Mouse (Mus musculus): Measurements from ENCODE around the gene Strn3.

Strn3 gene

DNA sequence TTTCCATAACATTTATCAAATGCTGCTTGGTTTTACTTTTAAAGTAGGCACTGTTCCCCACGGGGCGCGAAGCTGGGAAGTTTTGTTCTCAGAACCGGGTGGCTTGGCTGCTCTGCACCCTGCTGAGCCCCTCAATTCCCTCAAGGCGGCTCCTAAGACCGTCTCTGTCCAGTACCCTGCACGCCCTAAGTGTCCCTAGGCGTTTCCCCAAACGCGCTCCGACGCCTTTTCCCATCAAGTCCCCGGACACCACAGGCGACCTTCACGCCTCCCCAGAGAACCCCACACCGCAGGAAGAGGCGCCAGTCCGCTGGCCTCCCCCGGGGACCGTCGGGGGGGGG is 98.8 kb downstream of the Strn3 start:
- WGBS: 1% methylated on average over 21 of the region's 21 CpGs

DNA sequence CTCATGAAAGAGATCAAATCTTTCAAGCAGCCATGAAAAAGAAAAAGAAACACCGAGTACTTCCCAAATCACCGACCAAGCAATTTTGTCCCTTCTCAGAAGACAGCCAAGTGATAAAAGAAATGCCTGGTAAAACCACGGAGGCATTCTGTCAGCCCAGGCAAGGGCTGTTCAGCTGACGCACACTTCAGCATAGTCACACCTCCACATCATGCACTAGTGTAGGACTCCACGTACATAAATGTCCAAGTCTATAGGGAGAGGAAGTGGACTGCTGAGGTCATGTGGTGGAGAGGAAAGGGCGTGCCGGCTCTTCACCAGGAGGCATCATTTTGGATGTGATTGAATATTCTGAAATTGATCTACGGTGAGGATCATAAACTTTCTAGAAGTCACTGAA is 99.8 kb downstream of the Strn3 start:
- WGBS: 53% methylated on average over 8 of the region's 8 CpGs

DNA sequence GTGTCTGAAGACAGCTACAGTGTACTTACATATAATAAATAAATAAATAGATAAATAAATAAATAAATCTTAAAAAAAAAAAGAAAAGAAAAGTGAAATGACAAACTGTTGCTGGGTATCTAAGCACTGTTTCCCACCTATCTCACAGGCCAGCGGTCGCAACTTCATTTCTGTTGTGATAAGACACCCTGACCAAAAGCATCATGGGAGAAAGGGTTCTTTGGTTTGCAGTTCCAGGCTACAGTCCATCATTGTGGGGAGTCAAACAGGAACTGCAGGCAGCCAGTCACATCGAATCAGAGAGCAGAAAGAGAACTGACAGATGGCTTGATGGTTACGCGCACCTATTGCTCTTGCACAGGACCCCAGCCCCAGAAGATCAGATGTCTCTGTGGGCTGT is 102.4 kb downstream of the Strn3 start:
- 92% methylated on average over 5 of the region's 5 CpGs for WGBS

DNA sequence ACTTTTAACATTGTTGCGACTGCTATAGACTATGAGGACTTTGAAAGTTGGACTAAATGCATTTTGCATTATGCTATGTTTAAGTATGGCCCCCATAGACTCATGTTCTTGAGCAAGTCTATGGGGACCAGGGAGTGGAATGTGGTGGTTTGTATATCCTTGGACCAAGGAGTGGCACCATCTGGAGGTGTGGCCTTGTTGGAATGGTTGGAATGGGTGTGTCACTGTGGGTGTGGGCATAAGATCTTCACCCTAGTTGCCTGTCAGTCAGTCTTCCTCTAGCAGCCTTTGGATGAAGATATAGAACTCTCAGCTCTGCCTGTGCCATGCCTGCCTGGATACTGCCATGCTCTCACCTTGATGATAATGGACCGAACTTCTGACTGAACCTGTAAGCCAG is 113.9 kb downstream of the Strn3 start:
- WGBS: 94% methylated on average over 2 of the region's 2 CpGs

DNA sequence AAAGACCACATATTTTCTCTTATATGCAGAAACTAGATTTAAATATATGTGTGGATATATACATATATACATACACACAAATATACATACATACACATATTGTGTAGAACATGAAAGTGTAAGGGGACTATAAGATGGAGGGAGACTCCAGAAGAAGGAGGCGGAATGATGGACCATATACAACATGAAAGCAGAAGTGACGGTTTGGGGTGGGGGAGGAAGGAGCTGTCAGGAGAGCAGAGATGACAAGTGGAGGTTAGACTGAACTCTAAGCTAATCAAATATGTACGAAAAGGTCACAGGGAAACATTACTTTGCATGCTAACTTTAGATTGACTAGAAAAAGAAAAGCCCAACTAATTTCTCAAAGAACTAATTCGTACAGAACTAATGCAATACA is 119.0 kb downstream of the Strn3 start:
- WGBS: 88% methylated on average over 4 of the region's 4 CpGs

DNA sequence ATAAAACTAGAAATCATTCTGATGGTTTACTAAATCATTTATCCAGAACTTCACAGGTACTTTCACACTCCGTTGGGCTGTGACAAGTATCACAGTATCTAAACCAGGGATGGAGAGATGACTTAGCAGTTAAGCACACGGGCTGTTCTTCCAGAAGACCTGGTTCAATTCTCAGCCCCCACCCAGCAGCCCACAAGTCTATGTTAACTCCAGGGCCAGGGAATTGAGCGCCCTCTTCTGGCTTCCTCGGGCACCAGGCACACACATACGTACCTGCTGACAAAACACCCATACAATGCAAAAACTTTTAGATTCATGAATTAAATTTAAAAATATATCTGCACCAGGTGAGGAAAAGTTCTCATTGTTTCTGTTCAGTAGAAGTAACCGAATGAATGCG is 121.8 kb downstream of the Strn3 start:
- 65% methylated on average over 7 of the region's 7 CpGs for WGBS

DNA sequence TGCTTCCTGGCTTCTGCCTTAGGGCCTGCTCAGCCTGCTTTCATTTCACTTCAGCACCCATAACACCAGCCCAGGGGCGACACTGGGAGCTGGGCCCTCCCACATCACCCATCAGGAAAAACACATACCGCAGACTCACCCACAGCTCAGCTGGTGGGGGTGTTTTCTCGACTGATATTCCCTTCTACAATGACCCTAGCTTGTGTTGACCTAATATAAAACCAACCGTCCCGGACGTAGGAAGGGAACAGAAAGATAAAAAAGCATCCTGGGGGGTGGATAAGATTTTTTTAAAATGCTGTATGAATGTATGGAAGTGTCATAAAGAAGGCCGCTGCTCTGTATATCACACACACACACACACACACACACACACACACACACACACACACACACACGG is 122.2 kb downstream of the Strn3 start:
- 85% methylated on average over 8 of the region's 8 CpGs for WGBS

DNA sequence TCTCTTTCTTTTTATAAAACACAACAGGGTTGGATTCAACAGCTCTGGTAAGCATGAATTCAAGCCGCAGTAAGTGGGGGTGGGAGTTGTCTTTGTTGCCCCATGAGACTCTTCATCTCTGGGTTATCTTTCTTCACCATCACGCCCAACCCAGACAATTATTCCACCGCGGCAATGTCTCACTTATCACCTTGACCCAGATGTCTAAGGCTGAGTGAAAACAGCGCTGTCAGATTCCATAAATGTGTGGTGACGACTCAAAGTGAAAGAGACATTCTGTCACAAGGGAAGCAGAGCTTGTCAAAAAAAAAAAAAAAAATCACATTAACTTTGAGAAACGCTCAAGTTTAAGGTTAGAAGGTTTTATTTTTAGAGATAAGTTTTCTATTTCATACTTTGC is 124.5 kb downstream of the Strn3 start:
- WGBS: 77% methylated on average over 7 of the region's 7 CpGs

DNA sequence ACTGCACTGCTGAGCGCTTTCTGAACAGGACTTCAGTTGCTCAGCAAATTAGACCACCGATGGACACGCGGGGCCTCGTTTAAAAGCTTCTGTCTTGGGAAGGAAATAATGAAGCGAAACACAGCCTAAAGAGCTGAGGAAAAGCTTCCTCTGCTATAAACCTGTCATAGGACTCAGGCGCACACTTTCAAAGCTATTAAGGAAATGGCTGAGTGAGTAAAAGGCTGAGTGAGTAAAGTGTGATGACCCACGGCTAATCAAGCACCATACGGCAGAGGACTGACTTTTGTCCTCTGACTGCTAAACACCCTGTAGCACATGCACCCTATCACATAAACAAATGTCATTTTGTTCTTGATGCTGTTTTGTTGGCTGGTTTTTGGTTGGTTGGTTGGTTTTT is 130.3 kb downstream of the Strn3 start:
- WGBS: 87% methylated on average over 9 of the region's 9 CpGs

Measured in cerebral cortex, adult 2 months (tissue).